Mouse (Mus musculus) liver, embryonic 18 days (tissue): ENCODE results near the gene Traf1. TPM values are rescaled to one million over a fixed set of nuclear protein-coding genes. Genes with fewer than 3 reads are reported as not detected.

Experiments used
- polyA plus RNA-seq: library from polyadenylated mRNA; depleted of rRNA; stranded (reverse); fragments of >200 nt; gene quantifications from 2 replicates; pipeline ENCODE4 v1.2.3, GENCODE M21; 2012; rRNA removed

The Traf1 gene
- polyA plus RNA-seq, result 0.29 and 0.30 TPM in 2 replicates

DNA sequence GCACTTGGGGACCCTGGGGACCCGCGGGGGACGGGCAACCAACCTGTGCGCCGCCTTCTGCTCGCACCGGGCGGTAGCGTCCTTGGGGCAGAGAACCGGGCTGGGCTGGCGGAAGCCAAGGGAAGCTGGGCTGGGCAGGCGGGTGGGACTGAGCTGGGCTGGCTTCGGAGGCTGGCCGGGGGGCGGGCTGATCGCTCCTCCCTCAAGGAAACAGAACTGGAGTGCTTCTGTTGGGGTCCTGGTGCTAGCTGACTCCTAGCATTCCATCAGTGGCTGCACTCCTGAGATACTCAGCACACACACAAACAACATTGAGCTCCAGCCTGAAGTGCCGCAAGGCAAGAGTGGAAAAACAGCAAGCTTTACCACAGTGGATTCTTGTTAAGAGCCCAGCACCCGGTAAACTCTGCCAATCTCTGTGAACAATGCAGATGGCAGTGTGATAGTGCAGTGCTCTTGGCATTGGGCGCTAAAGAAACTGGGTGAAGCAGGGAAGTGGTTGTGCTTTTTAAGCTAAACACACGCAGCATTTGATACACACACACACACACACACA lies at the start of gene Traf1:
Gene Traf1 (minus strand): TSS at position 292 of the 556 bp plus-strand sequence.

DNA sequence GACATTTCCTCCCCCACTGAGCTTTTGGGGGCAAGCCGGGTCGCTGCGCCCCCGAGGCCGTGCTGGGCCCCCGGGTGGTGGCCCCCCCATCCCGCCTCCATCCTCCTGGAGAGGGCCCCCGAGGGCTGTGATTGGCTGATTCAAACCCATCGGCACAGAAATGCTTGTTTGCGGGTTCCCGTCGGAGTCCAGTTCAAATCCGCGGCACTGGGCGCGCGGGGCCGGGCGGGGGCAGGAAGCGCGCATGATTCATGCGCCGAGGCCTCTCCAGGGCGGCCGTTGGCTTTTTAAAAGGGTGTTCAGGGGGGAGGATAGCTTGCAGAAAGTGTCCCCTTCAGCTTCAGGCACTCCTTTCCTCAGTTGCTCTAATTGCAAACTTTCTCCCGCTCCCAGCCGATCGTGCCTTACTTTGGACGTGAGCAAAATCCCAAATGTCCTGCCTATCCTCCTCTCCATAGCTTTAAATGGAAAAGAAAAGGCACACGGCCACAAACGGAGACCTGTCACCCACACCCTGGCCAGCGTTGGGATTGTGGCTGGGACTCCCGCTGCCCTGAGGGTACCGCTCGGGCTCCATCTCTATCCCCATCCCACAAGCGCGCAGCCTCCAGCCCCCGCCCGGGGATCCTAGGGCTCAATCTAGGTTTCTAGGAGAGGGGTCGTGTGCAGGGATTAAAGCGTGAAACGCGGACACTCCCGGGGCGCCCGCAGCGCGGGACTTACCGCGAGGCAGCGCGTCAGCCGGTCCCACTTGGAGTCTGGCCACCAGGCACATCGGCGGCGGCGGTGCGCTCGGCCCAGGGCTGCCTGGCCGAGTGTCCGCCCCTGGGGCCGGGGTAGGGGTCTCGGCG lies 48.1 kb downstream of the Traf1 start, which contains the start of gene Phf19:
Gene Phf19 (minus strand): TSS at position 809 of the 851 bp plus-strand sequence.

Other genes with a start within 250 kb of the Traf1 start
- gene Gapvd1, start 206.5 kb downstream of the Traf1 start, polyA plus RNA-seq, result 19.9 and 22.5 TPM in 2 replicates
- gene Hspa5, start 189.8 kb downstream of the Traf1 start, polyA plus RNA-seq, result 387 and 430 TPM in 2 replicates
- 15.3 and 16.7 TPM in 2 replicates for gene Rabepk, start 161.9 kb downstream of the Traf1 start, polyA plus RNA-seq
- gene Fbxw2, start 135.5 kb downstream of the Traf1 start, polyA plus RNA-seq, result 24.0 and 24.9 TPM in 2 replicates
- 0.05 and 0.07 TPM in 2 replicates for gene Gm34653, start 128.8 kb downstream of the Traf1 start, polyA plus RNA-seq
- 15.3 and 24.7 TPM in 2 replicates for gene Cutal, start 87.4 kb downstream of the Traf1 start, polyA plus RNA-seq
- 25.3 and 27.0 TPM in 2 replicates for gene Psmd5, start 86.8 kb downstream of the Traf1 start, polyA plus RNA-seq
- gene Phf19, start 47.7 kb downstream of the Traf1 start, polyA plus RNA-seq, result 2.2 and 2.3 TPM in 2 replicates
- 118 and 157 TPM in 2 replicates for gene Hc, start 99.7 kb upstream of the Traf1 start, polyA plus RNA-seq
- 85.3 and 98.8 TPM in 2 replicates for gene AI182371, start 139.8 kb upstream of the Traf1 start, polyA plus RNA-seq
- 11.5 and 13.6 TPM in 2 replicates for gene Cntrl, start 147.7 kb upstream of the Traf1 start, polyA plus RNA-seq
- gene Rab14, start 239.3 kb upstream of the Traf1 start, polyA plus RNA-seq, result 45.9 and 46.0 TPM in 2 replicates